ENCODE assay signal across 7 mouse cellular contexts in the genomic region with DNA sequence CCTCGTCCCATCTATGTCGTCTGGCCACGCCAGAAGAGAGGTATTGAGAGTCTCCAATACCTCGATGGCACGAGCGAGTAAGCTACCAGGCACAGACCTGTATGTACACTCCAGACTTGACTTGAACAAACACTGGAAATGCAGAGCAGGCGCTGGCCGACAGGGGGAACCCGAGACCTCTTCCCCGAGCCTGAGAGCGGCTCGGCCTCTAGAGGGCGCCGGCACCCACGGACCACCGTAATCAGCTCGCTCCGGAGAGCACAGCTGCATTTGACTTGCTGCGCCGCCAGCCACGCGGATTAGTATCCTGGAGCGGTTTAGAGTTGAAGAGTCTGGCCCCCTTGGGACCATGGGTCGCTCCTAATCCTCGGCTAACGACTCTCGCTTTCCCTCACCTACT. TPM values are rescaled to one million over a fixed set of nuclear protein-coding genes. Genes with fewer than 3 reads are reported as not detected.
DNase-seq lines count a peak whose midpoint lies in the region; ATAC-seq lines count a peak whose summit lies in the region.

No protein-coding gene starts in this region.

- DNase-seq in adrenal gland, postnatal 10 days = peak; percentile 96
- DNase-seq in embryonic facial prominence, embryonic 11.5 days (ENCODE audit: low spot score) = peak; percentile 93
- DNase-seq in heart, adult 11 months = peak; percentile 98
- DNase-seq in kidney, adult 18-20 months = peak; percentile 98
- peak; percentile 99 for DNase-seq in limb, embryonic 10.5 days (ENCODE audit: low spot score)
- DNase-seq in skeletal muscle tissue, adult 2 months (ENCODE audit: low read depth, low spot score) = peak; percentile 88

- H3K9me3 ChIP-seq in embryonic facial prominence, embryonic 11.5 days (replicated peaks; ENCODE audit: control insufficient read depth, low read length) = no peaks in the 10 kb centered on the region
- H3K9me3 ChIP-seq in limb, embryonic 10.5 days (replicated peaks) = no peaks in the 10 kb centered on the region
- no peaks in the 10 kb centered on the region for H3K9me3 ChIP-seq in midbrain, embryonic 12.5 days

- under 1% methylated on average over 27 of the region's 27 CpGs for WGBS in embryonic facial prominence, embryonic 11.5 days
- under 1% methylated on average over 27 of the region's 27 CpGs for WGBS in limb, embryonic 10.5 days
- under 1% methylated on average over 27 of the region's 27 CpGs for WGBS in midbrain, embryonic 12.5 days

- peaks cover 52% of the 10 kb centered on the region for H3K27me3 ChIP-seq in embryonic facial prominence, embryonic 11.5 days (ENCODE audit: control insufficient read depth, insufficient read depth, low read length)
- H3K27me3 ChIP-seq in limb, embryonic 10.5 days (ENCODE audit: low read depth, poor library complexity, severe bottlenecking) = peaks cover 92% of the 10 kb centered on the region
- peaks cover 92% of the 10 kb centered on the region for H3K27me3 ChIP-seq in midbrain, embryonic 12.5 days

- no peak overlapping the region for H3K9ac ChIP-seq in embryonic facial prominence, embryonic 11.5 days (replicated peaks; ENCODE audit: low read length)
- peak overlapping the region; percentile 59; the same call in 1 of the 2 replicates for H3K9ac ChIP-seq in midbrain, embryonic 12.5 days (replicated peaks)

- H3K4me3 ChIP-seq in embryonic facial prominence, embryonic 11.5 days (ENCODE audit: low read depth, low read length) = peak overlapping the region; percentile 15; the same call in 1 of the 2 replicates
- H3K4me3 ChIP-seq in limb, embryonic 10.5 days = peak overlapping the region; percentile 57
- peak overlapping the region; percentile 49 for H3K4me3 ChIP-seq in midbrain, embryonic 12.5 days

- peak; percentile 44 for ATAC-seq in embryonic facial prominence, embryonic 11.5 days (replicated peaks; ENCODE audit: insufficient number of reproducible peaks, low FRiP score, low TSS enrichment, low read depth)
- ATAC-seq in midbrain, embryonic 12.5 days (ENCODE audit: low FRiP score, low read depth) = peak; percentile 35

- no peaks in the 10 kb centered on the region for H3K36me3 ChIP-seq in embryonic facial prominence, embryonic 11.5 days (replicated peaks; ENCODE audit: control insufficient read depth, insufficient read depth, low read depth, low read length)
- H3K36me3 ChIP-seq in limb, embryonic 10.5 days = peaks cover 11% of the 10 kb centered on the region
- peaks cover 4% of the 10 kb centered on the region for H3K36me3 ChIP-seq in midbrain, embryonic 12.5 days

- H3K4me2 ChIP-seq in embryonic facial prominence, embryonic 11.5 days (ENCODE audit: low read depth, low read length) = peak overlapping the region; percentile 38
- H3K4me2 ChIP-seq in midbrain, embryonic 12.5 days (replicated peaks) = peak overlapping the region; percentile 88

- H3K27ac ChIP-seq in embryonic facial prominence, embryonic 11.5 days (replicated peaks; ENCODE audit: low read depth, low read length) = peak overlapping the region; percentile 41; the same call in 1 of the 2 replicates
- H3K27ac ChIP-seq in limb, embryonic 10.5 days = peak overlapping the region; percentile 79
- peak overlapping the region; percentile 95 for H3K27ac ChIP-seq in midbrain, embryonic 12.5 days (replicated peaks)

- peaks cover 40% of the 10 kb centered on the region for H3K4me1 ChIP-seq in embryonic facial prominence, embryonic 11.5 days (ENCODE audit: control insufficient read depth, insufficient read depth, low read length)
- peaks cover 98% of the 10 kb centered on the region for H3K4me1 ChIP-seq in limb, embryonic 10.5 days
- H3K4me1 ChIP-seq in midbrain, embryonic 12.5 days = peaks cover 96% of the 10 kb centered on the region

RNA-seq across cellular contexts. Expression of a gene that starts 2.0 kb away (rescaled TPM):
- total RNA-seq in adrenal gland, postnatal 10 days (2021) = 10 to 100 TPM; 49.3 to 56.4 TPM
- polyA plus RNA-seq in embryonic facial prominence, embryonic 11.5 days (2014; fragmentation: Nextera tagmentation; extraction: Ambion mirVana) = 2.1 and 2.8 TPM in 2 replicates
- 1.4 and 3.4 TPM in 2 replicates for polyA plus RNA-seq in limb, embryonic 10.5 days (2016; fragmentation: Nextera tagmentation; extraction: Ambion mirVana)
- 7.0 and 7.6 TPM in 2 replicates for polyA plus RNA-seq in midbrain, embryonic 12.5 days (2016; fragmentation: Nextera tagmentation; extraction: Ambion mirVana)

RNA-seq across cellular contexts. Expression of a gene that starts 9.4 kb away (rescaled TPM):
- 10 to 100 TPM; 56.1 to 57.7 TPM for total RNA-seq in adrenal gland, postnatal 10 days (2021)
- polyA plus RNA-seq in embryonic facial prominence, embryonic 11.5 days (2014; fragmentation: Nextera tagmentation; extraction: Ambion mirVana) = 68.7 and 73.5 TPM in 2 replicates
- polyA plus RNA-seq in limb, embryonic 10.5 days (2016; fragmentation: Nextera tagmentation; extraction: Ambion mirVana) = 143 and 173 TPM in 2 replicates
- 75.1 and 77.8 TPM in 2 replicates for polyA plus RNA-seq in midbrain, embryonic 12.5 days (2016; fragmentation: Nextera tagmentation; extraction: Ambion mirVana)

RNA-seq across cellular contexts. Expression of a gene that starts 11.3 kb away (rescaled TPM):
- total RNA-seq in adrenal gland, postnatal 10 days (2021) = 10 to 100 TPM in 1 of 2 experiments, 1 to 10 TPM in 1; 5.2 to 16.9 TPM
- polyA plus RNA-seq in embryonic facial prominence, embryonic 11.5 days (2014; fragmentation: Nextera tagmentation; extraction: Ambion mirVana) = 0.49 TPM in 1 of 2 replicates, not detected in the other
- polyA plus RNA-seq in limb, embryonic 10.5 days (2016; fragmentation: Nextera tagmentation; extraction: Ambion mirVana) = 0.40 and 0.76 TPM in 2 replicates
- polyA plus RNA-seq in midbrain, embryonic 12.5 days (2016; fragmentation: Nextera tagmentation; extraction: Ambion mirVana) = 0.89 and 1.6 TPM in 2 replicates

RNA-seq across cellular contexts. Expression of a gene that starts 21.5 kb away (rescaled TPM):
- 1 to 10 TPM; 5.3 TPM for total RNA-seq in adrenal gland, postnatal 10 days (2021)
- polyA plus RNA-seq in embryonic facial prominence, embryonic 11.5 days (2014; fragmentation: Nextera tagmentation; extraction: Ambion mirVana) = 4.4 and 6.9 TPM in 2 replicates
- polyA plus RNA-seq in limb, embryonic 10.5 days (2016; fragmentation: Nextera tagmentation; extraction: Ambion mirVana) = 0.54 and 1.0 TPM in 2 replicates
- 55.9 and 58.2 TPM in 2 replicates for polyA plus RNA-seq in midbrain, embryonic 12.5 days (2016; fragmentation: Nextera tagmentation; extraction: Ambion mirVana)

Comparison
In these comparisons a context has a peak if more than half of its experiments do, and no peak if none do; other contexts are left out.
1. Peak in every context shown above with its lines: DNase-seq, ATAC-seq, H3K4me3 ChIP-seq and H3K27ac ChIP-seq.
2. H3K27ac ChIP-seq: peak in every context shown above with its lines; median percentile 95 in midbrain, embryonic 12.5 days; 79 in limb, embryonic 10.5 days; 41 in embryonic facial prominence, embryonic 11.5 days.